10 mouse cellular contexts compared by ENCODE assay signal in the genomic region with DNA sequence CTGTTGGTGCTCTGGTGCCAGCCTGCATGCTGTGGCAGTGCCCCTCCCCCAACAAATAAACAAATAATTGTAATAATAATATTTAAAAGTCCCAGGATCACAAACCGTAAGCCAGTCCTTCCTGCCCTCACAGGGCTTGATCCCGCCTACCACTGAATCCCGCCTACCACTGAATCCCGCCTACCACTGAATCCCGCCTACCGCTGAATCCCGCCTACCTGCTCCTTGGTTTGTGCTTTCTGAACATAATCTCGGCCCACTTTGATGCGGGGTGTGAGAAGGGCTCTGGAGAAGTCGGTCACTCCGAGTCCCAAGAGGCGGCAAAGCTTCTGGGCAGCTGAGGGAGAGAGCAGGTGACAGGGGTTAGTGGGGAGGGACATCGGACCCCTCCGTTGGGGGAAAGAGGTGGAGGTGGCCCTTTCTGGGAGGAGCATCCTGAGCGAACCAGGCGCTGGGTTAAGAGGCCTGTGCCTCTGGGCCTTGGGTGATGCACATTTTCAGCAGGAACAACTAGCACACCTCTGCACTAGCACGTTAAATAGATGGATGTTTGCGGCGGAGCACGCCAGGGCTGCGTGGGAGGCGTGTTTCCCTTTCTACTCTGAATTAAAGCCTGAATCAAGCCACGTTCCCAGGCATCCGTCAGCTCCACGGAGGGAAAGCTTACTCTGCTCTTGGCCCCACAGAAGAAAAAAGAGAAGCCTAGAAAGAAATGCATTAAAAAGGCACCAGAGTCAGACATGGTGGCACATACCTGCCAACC. TPM values are rescaled to one million over a fixed set of nuclear protein-coding genes. Genes with fewer than 3 reads are reported as not detected.
DNase-seq lines count a peak whose midpoint lies in the region; ATAC-seq and TF ChIP-seq lines count a peak whose summit lies in the region.
"Had no signal": no experiment of that assay in that cellular context is flagged by ENCODE, and none has a peak within 500 bp of the region (broad histone marks: within the 10 kb centered on the region; RNA-seq: fewer than 3 reads in every experiment).

No protein-coding gene starts in this region.

- ATAC-seq in kidney, embryonic 15.5 days (replicated peaks; ENCODE audit: low FRiP score), result no peak
- no peak for ATAC-seq in embryonic facial prominence, embryonic 12.5 days (ENCODE audit: insufficient number of reproducible peaks, insufficient read depth, low FRiP score, low TSS enrichment)

- H3K9me3 ChIP-seq in kidney, embryonic 15.5 days (replicated peaks), result no peaks in the 10 kb centered on the region
- H3K9me3 ChIP-seq in embryonic facial prominence, embryonic 12.5 days, result no peaks in the 10 kb centered on the region

- H3K4me1 ChIP-seq in kidney, embryonic 15.5 days, result peaks cover 11% of the 10 kb centered on the region; the same call in 1 of the 2 replicates
- H3K4me1 ChIP-seq in embryonic facial prominence, embryonic 12.5 days, result no peaks in the 10 kb centered on the region
- H3K4me1 ChIP-seq in olfactory bulb, adult 2 months (ENCODE audit: control insufficient read depth, insufficient read depth, low read length), result peaks cover 18% of the 10 kb centered on the region

- no peaks in the 10 kb centered on the region for H3K36me3 ChIP-seq in kidney, embryonic 15.5 days
- H3K36me3 ChIP-seq in embryonic facial prominence, embryonic 12.5 days, result no peaks in the 10 kb centered on the region

- peak overlapping the region; percentile 54 for H3K4me2 ChIP-seq in kidney, embryonic 15.5 days
- H3K4me2 ChIP-seq in embryonic facial prominence, embryonic 12.5 days (replicated peaks), result 0 out of 2 replicates have a peak overlapping the region, but pooled peaks have one; percentile 10

- no peak for DNase-seq in kidney, adult 11 months
- DNase-seq in layer of hippocampus, adult 2 months (ENCODE audit: low spot score in 2 of 2), result peak in 1 of 2 experiments; percentile 43
- no peak for DNase-seq in gastrocnemius, postnatal 25 days
- DNase-seq in urinary bladder, postnatal 36 days (ENCODE audit: low spot score in 2 of 2), result no peak
- DNase-seq in thymus, adult 18-20 months, result no peak

- H3K4me3 ChIP-seq in kidney, embryonic 15.5 days (replicated peaks), result peak overlapping the region; percentile 32
- no peak overlapping the region for H3K4me3 ChIP-seq in embryonic facial prominence, embryonic 12.5 days
- peak overlapping the region; percentile 13; the same call in 1 of the 2 replicates for H3K4me3 ChIP-seq in layer of hippocampus, adult 2 months
- peak overlapping the region; percentile 32 for H3K4me3 ChIP-seq in olfactory bulb, adult 2 months (ENCODE audit: insufficient read depth, low read depth, low read length)
- H3K4me3 ChIP-seq: myocyte had no signal

- TF ChIP-seq POLR2A in olfactory bulb, adult 2 months (IDR thresholded peaks at IDR 0.05; ENCODE audit: insufficient read depth, low read depth, low read length), result no peak

- no peak overlapping the region for H3K9ac ChIP-seq in kidney, embryonic 15.5 days
- H3K9ac ChIP-seq in embryonic facial prominence, embryonic 12.5 days, result no peak overlapping the region

- H3K27ac ChIP-seq in kidney, embryonic 15.5 days, result no peak overlapping the region
- no peak overlapping the region for H3K27ac ChIP-seq in embryonic facial prominence, embryonic 12.5 days
- no peak overlapping the region for H3K27ac ChIP-seq in layer of hippocampus, adult 2 months
- H3K27ac ChIP-seq in olfactory bulb, adult 2 months (ENCODE audit: insufficient read depth, low read depth, low read length), result no peak overlapping the region

- 8% methylated on average over 25 of the region's 25 CpGs for WGBS in kidney, embryonic 15.5 days
- 20% methylated on average over 25 of the region's 25 CpGs for WGBS in embryonic facial prominence, embryonic 12.5 days
- WGBS in olfactory bulb, adult 2 months, result 22% methylated on average over 25 of the region's 25 CpGs

- peaks cover 91% of the 10 kb centered on the region for H3K27me3 ChIP-seq in kidney, embryonic 15.5 days
- peaks cover 66% of the 10 kb centered on the region for H3K27me3 ChIP-seq in embryonic facial prominence, embryonic 12.5 days

- no peak for TF ChIP-seq CTCF in layer of hippocampus, adult 2 months (conservative IDR thresholded peaks at IDR 0.05)
- TF ChIP-seq CTCF in olfactory bulb, adult 2 months (IDR thresholded peaks at IDR 0.05; ENCODE audit: insufficient read depth, low read depth, low read length), result no peak

RNA-seq across cellular contexts. Expression of gene Myh14, which starts 29.6 kb away (rescaled TPM):
- polyA plus RNA-seq in kidney, embryonic 15.5 days (2015; fragmentation: Nextera tagmentation; extraction: Ambion mirVana), result 1.6 and 2.7 TPM in 2 replicates
- polyA plus RNA-seq in embryonic facial prominence, embryonic 12.5 days (2016; fragmentation: Nextera tagmentation; extraction: Ambion mirVana), result 6.5 and 6.8 TPM in 2 replicates
- 10 to 100 TPM; 30.4 TPM for total RNA-seq in layer of hippocampus, adult 2 months (2021)
- not detected in 2 replicates for polyA plus RNA-seq in olfactory bulb, adult 2 months (2012; ENCODE audit: insufficient read depth, insufficient read length, low replicate concordance, missing spikeins)
- 10 to 100 TPM; 23.0 to 24.7 TPM for total RNA-seq in gastrocnemius, postnatal 25 days (2021)

RNA-seq across cellular contexts. Expression of gene Kcnc3, which starts 50.6 kb away (rescaled TPM):
- polyA plus RNA-seq in kidney, embryonic 15.5 days (2015; fragmentation: Nextera tagmentation; extraction: Ambion mirVana), result 0.17 and 0.30 TPM in 2 replicates
- 0.70 and 0.79 TPM in 2 replicates for polyA plus RNA-seq in embryonic facial prominence, embryonic 12.5 days (2016; fragmentation: Nextera tagmentation; extraction: Ambion mirVana)
- 100 to 1,000 TPM; 184 to 186 TPM for total RNA-seq in layer of hippocampus, adult 2 months (2021)
- not detected in 2 replicates for polyA plus RNA-seq in olfactory bulb, adult 2 months (2012; ENCODE audit: insufficient read depth, insufficient read length, low replicate concordance, missing spikeins)
- total RNA-seq in gastrocnemius, postnatal 25 days (2021), result 1 to 10 TPM; 4.3 to 4.8 TPM
- polyA plus RNA-seq: heart, embryonic 14.5 days had no signal
